Comparison of ENCODE assay signal across 8 mouse cellular contexts in genomic region chr5:134232568-134232967, GRCm38 (mm10). TPM values are rescaled to one million over a fixed set of nuclear protein-coding genes. Genes with fewer than 3 reads are reported as not detected.
DNase-seq lines count a peak whose midpoint lies in the region; ATAC-seq lines count a peak whose summit lies in the region.

No protein-coding gene starts in this region.

- DNase-seq in forebrain, embryonic 11.5 days (ENCODE audit: low spot score), result no peak
- DNase-seq in heart, embryonic 10.5 days (ENCODE audit: low spot score), result no peak
- peak; percentile 61 to 62 for DNase-seq in kidney, postnatal 36 days
- no peak for DNase-seq in left cerebral cortex, adult 8-10 months (ENCODE audit: low spot score in 2 of 2)
- no peak for DNase-seq in cerebellum, postnatal 14 days
- no peak for DNase-seq in cerebellum, adult 18-20 months

- H3K27me3 ChIP-seq in forebrain, embryonic 11.5 days (ENCODE audit: control insufficient read depth, insufficient read depth, low read length), result no peaks in the 10 kb centered on the region
- H3K27me3 ChIP-seq in forebrain, embryonic 13.5 days, result no peaks in the 10 kb centered on the region
- H3K27me3 ChIP-seq in heart, embryonic 10.5 days (ENCODE audit: insufficient read depth, poor library complexity, severe bottlenecking), result no peaks in the 10 kb centered on the region
- no peaks in the 10 kb centered on the region for H3K27me3 ChIP-seq in megakaryocyte, embryonic 14.5 days (replicated peaks)

- 61% methylated on average over 7 of the region's 7 CpGs for WGBS in forebrain, embryonic 11.5 days
- 54% methylated on average over 7 of the region's 7 CpGs for WGBS in forebrain, embryonic 13.5 days
- WGBS in heart, embryonic 10.5 days, result 44% methylated on average over 7 of the region's 7 CpGs

- 0 out of 2 replicates have a peak, but pooled peaks have one; percentile 22 for ATAC-seq in forebrain, embryonic 11.5 days (replicated peaks; ENCODE audit: low FRiP score)
- no peak for ATAC-seq in forebrain, embryonic 13.5 days

- 0 out of 2 replicates have a peak, but pooled peaks cover 2% of the 10 kb centered on the region for H3K4me1 ChIP-seq in forebrain, embryonic 11.5 days (replicated peaks; ENCODE audit: control insufficient read depth, insufficient read depth, low read length)
- H3K4me1 ChIP-seq in forebrain, embryonic 13.5 days, result peaks cover 19% of the 10 kb centered on the region
- H3K4me1 ChIP-seq in heart, embryonic 10.5 days, result peaks cover 59% of the 10 kb centered on the region
- H3K4me1 ChIP-seq in megakaryocyte, embryonic 14.5 days, result peaks cover 98% of the 10 kb centered on the region

- H3K9me3 ChIP-seq in forebrain, embryonic 11.5 days (ENCODE audit: control insufficient read depth, low read length), result no peaks in the 10 kb centered on the region
- H3K9me3 ChIP-seq in forebrain, embryonic 13.5 days (replicated peaks), result no peaks in the 10 kb centered on the region
- H3K9me3 ChIP-seq in heart, embryonic 10.5 days, result no peaks in the 10 kb centered on the region
- H3K9me3 ChIP-seq in megakaryocyte, embryonic 14.5 days, result no peaks in the 10 kb centered on the region

- H3K36me3 ChIP-seq in forebrain, embryonic 11.5 days (ENCODE audit: control insufficient read depth, insufficient read depth, low read length), result peaks cover 11% of the 10 kb centered on the region
- peaks cover 24% of the 10 kb centered on the region for H3K36me3 ChIP-seq in forebrain, embryonic 13.5 days (ENCODE audit: poor library complexity, severe bottlenecking)
- H3K36me3 ChIP-seq in heart, embryonic 10.5 days, result peaks cover 26% of the 10 kb centered on the region
- H3K36me3 ChIP-seq in megakaryocyte, embryonic 14.5 days (replicated peaks; ENCODE audit: low read length), result peaks cover 36% of the 10 kb centered on the region

- no peak overlapping the region for H3K4me2 ChIP-seq in forebrain, embryonic 11.5 days (ENCODE audit: low read depth, low read length, severe bottlenecking)
- H3K4me2 ChIP-seq in forebrain, embryonic 13.5 days, result no peak overlapping the region

- no peak overlapping the region for H3K4me3 ChIP-seq in forebrain, embryonic 11.5 days (ENCODE audit: low read depth, low read length)
- no peak overlapping the region for H3K4me3 ChIP-seq in forebrain, embryonic 13.5 days
- H3K4me3 ChIP-seq in heart, embryonic 10.5 days, result no peak overlapping the region
- H3K4me3 ChIP-seq in megakaryocyte, embryonic 14.5 days (replicated peaks), result peak overlapping the region; percentile 86

- no peak overlapping the region for H3K27ac ChIP-seq in forebrain, embryonic 11.5 days (ENCODE audit: low read depth, low read length)
- H3K27ac ChIP-seq in forebrain, embryonic 13.5 days, result no peak overlapping the region
- peak overlapping the region; percentile 47; the same call in 1 of the 2 replicates for H3K27ac ChIP-seq in heart, embryonic 10.5 days

- H3K9ac ChIP-seq in forebrain, embryonic 11.5 days (ENCODE audit: low read length), result no peak overlapping the region
- H3K9ac ChIP-seq in forebrain, embryonic 13.5 days, result no peak overlapping the region

RNA-seq across cellular contexts. Expression of gene Ncf1, which starts 3.1 kb away (rescaled TPM):
- 1.3 and 3.0 TPM in 2 replicates for polyA plus RNA-seq in forebrain, embryonic 11.5 days (2014; fragmentation: Nextera tagmentation; extraction: Ambion mirVana)
- polyA plus RNA-seq in forebrain, embryonic 13.5 days (2015; fragmentation: Nextera tagmentation; extraction: Ambion mirVana), result 1.5 and 1.8 TPM in 2 replicates
- polyA plus RNA-seq in heart, embryonic 10.5 days (2016; fragmentation: Nextera tagmentation; extraction: Ambion mirVana), result 0.96 and 2.2 TPM in 2 replicates
- 52.7 and 124 TPM in 2 replicates for polyA plus RNA-seq in megakaryocyte, embryonic 14.5 days (2012; ENCODE audit: insufficient read depth, low replicate concordance)
- total RNA-seq in left cerebral cortex, adult 8-10 months (2022), result 10 to 100 TPM in 2 of 4 experiments, 1 to 10 TPM in 2; 5.3 to 16.2 (median 10.3) TPM

RNA-seq across cellular contexts. Expression of gene Gtf2ird2, which starts 48.7 kb away (rescaled TPM):
- polyA plus RNA-seq in forebrain, embryonic 11.5 days (2014; fragmentation: Nextera tagmentation; extraction: Ambion mirVana), result 8.4 and 9.8 TPM in 2 replicates
- polyA plus RNA-seq in forebrain, embryonic 13.5 days (2015; fragmentation: Nextera tagmentation; extraction: Ambion mirVana), result 11.0 and 12.8 TPM in 2 replicates
- 5.4 and 6.3 TPM in 2 replicates for polyA plus RNA-seq in heart, embryonic 10.5 days (2016; fragmentation: Nextera tagmentation; extraction: Ambion mirVana)
- polyA plus RNA-seq in megakaryocyte, embryonic 14.5 days (2012; ENCODE audit: insufficient read depth, low replicate concordance), result 6.1 TPM in 1 of 2 replicates, not detected in the other
- 10 to 100 TPM; 16.8 to 19.3 (median 18.2) TPM for total RNA-seq in left cerebral cortex, adult 8-10 months (2022)

RNA-seq across cellular contexts. Expression of gene Rcc1l, which starts 56.0 kb away (rescaled TPM):
- 29.1 and 34.7 TPM in 2 replicates for polyA plus RNA-seq in forebrain, embryonic 11.5 days (2014; fragmentation: Nextera tagmentation; extraction: Ambion mirVana)
- polyA plus RNA-seq in forebrain, embryonic 13.5 days (2015; fragmentation: Nextera tagmentation; extraction: Ambion mirVana), result 23.3 and 24.4 TPM in 2 replicates
- 32.9 and 36.7 TPM in 2 replicates for polyA plus RNA-seq in heart, embryonic 10.5 days (2016; fragmentation: Nextera tagmentation; extraction: Ambion mirVana)
- 7.8 and 12.3 TPM in 2 replicates for polyA plus RNA-seq in megakaryocyte, embryonic 14.5 days (2012; ENCODE audit: insufficient read depth, low replicate concordance)
- 10 to 100 TPM; 15.5 to 21.2 (median 16.8) TPM for total RNA-seq in left cerebral cortex, adult 8-10 months (2022)

Comparison
In these comparisons a context has a peak if more than half of its experiments do, and no peak if none do; other contexts are left out.
1. DNase-seq: peak in kidney, postnatal 36 days (2 of 2); none in forebrain, embryonic 11.5 days (single experiment), heart, embryonic 10.5 days (single experiment), left cerebral cortex, adult 8-10 months (0 of 2), cerebellum, postnatal 14 days (0 of 2) and cerebellum, adult 18-20 months (0 of 2).
2. RNA of gene Ncf1, which starts 3.1 kb away (polyA plus RNA-seq): 52.7 to 124 TPM in megakaryocyte, embryonic 14.5 days; 0.96 to 2.2 TPM in heart, embryonic 10.5 days, 1.5 to 1.8 TPM in forebrain, embryonic 13.5 days and 1.3 to 3.0 TPM in forebrain, embryonic 11.5 days; every median in the first group is over 10 times any median in the second.